Mouse (Mus musculus): ENCODE measurements around the gene Rpl29. TPM values are rescaled to one million over a fixed set of nuclear protein-coding genes. Genes with fewer than 3 reads are reported as not detected.

Gene Rpl29
- total RNA-seq, 2 experiments from 2014 or later = 265 to 274 TPM

DNA sequence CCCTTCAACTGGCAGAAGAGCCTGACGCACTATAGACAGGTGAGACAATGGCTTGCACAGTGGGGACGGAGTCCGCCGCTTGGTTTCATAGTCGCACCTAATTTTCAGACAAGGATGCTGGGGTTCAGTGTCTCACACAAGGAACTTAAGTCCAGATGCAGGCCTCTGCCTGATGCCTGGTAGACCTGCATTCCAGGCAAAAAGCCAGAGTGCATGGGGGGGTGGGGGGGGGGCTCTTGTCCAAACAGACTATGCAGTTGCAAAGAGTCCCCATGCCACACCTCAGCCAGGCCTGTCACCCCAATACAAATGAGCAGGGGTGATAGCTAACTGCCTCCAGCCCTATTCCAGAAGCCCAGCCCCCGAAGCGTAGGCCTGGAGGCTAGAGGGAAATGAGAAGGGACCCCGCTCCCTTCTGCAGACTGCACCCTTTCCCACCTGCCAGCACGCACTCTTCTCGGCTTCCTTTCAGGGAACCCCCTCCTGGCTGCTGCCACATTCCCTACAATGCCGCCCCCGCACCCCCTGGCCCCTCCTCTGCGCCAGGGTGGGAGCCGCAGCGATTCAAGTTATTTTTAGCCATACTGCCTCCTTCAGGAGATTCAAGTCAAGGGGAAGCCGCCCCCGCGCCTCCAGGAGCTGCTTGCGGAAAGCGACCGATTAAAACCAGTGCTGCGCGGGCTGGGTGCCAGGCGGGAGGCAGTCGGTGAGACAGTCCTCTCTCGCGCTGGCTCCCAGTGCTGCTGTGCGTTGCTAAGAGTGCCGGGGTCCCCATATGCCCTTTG lies 11.2 kb upstream of the Rpl29 start:
- DNase-seq = peak; percentile 85

GRCm38 (mm10) chr9:106420608-106421007 lies 8.6 kb upstream of the Rpl29 start:
- no peak for DNase-seq

DNA sequence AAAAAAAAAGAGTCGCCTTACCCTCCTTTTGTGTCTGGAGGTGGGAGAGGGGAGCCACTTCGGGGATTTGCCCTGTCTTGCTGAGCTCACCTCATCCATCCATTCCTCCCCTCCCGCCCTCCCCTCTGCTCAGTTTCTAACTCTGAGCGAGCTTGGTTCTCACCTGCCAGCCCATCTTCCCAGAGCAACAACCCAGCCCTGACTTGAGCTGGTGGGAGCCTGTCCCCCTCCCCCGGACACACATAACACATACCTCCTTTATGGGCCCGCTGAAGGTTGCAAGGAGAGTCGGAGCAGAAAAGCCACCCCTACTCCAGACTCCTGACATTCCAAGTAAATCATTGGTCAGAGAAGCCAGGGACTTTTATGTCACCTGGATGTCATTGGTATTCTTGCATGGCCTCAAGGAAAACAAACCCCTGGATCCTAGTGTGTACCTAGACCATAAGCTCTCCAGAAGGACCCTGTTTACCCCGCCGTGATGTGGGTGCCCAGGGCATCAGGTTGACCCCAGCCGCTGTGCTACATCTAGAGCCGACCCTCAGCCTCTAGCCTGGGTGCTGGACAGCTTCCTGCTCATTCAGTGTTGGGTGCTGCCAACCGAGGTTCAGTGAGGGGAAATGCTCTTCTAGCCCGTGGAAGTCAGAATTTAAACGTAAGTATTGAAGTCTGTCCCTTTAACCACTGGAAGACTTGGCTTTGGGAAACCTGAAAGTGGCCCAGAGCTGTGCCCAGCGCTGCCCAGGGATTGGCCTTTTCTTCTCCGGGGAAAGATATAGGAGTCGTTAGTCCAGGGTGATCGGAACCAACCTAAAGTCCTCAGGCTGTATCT lies 8.0 kb upstream of the Rpl29 start:
- DNase-seq = no peak

GRCm38 (mm10) chr9:106421865-106422160 lies 7.4 kb upstream of the Rpl29 start:
- DNase-seq = peak; percentile 82 to 84

DNA sequence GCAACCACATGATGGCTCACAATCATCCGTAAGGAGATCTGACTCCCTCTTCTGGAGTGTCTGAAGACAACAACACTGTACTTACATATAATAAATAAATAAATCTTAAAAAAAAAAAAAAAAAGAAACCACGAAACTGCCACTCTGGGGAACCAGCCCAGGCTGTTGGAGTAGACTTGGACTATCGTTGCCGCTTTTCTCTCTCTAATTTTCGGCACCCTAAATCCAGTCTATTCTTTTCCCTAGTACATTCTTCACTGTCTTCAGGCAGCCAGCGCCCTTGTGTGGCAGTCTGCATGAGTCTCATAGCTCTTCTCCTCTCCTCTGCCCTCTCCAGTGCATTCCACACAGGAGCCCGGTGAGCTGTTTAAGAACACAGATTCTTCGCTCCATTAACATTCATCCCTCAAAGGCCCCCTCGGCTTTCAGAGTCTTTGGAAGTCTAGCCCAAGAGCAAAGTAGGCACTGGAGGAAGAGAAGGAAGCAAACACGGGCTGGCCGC lies 484 bp upstream of the Rpl29 start:
- no peak for DNase-seq

DNA sequence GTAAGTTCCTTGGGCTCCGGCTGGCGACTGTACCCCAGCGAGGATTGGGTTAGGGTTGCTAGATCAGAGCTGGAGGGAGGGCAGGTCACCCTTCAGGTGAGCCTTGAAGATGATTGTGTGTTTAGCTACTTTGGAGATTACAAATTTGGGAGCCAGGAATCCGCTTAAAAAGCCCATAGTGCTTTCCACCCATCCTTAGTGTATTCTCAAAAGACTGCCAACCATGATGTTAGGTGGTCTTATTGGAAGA lies 686 bp downstream of the Rpl29 start:
- no peak for DNase-seq

DNA sequence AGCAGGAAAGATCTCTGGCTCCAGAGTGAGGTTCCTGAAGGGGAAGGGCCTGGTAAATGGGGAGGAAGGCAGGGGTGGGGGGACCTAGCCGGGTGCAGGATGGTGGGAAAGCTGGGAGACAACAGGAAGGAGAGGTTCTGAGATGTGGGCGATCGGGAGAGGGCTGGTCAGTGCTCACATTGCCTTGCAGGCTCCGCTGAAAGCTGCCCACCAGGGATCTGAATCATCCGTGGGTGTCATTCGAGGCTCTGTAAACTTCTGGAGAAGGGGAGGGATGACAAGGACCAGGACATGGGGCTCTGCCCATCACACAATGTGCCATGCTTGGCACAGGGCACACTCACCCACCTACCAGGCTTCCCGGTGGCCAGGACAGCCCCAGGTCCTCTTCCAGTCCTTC lies 4.1 kb downstream of the Rpl29 start:
- DNase-seq = no peak

DNA sequence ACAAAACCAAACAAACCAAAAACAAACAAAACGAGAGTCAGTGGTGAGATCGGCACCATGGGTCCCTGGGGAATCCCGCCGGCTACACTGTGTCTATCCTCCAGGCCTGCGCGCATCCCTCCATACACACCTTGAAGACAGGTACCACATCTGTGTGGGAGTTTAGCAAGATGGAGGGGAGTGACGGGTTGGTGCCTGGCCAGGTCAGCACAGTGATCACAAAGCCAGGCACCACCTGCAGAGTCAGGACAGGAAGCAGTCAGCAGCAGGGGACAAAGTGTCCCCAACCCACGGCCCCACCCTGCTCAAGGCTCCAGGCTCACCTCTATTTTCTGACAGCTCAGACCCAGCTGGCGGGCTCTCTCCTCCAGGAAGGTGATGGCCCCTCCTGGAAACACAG lies 7.3 kb downstream of the Rpl29 start:
- DNase-seq = no peak

GRCm38 (mm10) chr9:106442680-106443079 lies 13.4 kb downstream of the Rpl29 start:
- DNase-seq = no peak

DNA sequence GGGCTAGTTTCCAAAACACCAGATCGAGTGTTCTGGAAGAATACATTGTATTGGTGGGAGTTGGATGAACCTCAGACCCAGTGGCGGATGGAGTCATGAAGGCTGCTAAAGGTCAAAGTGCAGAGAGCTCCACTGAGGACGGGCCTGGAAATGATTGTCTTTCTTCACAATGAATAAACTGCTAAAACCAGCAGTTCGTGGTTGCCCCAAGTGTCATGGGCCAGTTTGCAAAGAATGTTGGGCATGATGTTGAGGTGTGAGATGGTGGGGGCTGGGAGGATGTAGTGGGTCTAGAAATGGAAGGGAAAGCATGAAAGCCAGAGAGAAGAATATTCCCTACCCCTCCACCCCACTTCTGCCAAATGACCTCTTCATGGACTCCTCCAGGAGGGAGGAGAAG lies 15.6 kb downstream of the Rpl29 start:
- no peak for DNase-seq

GRCm38 (mm10) chr9:106447348-106447747 lies 18.1 kb downstream of the Rpl29 start, which contains the start of the genes Abhd14b and Abhd14a:
Gene Abhd14b (plus strand): TSS chr9:106447459.
Gene Abhd14a (minus strand): TSS chr9:106447678.
- peak; percentile 92 to 93 for DNase-seq

DNA sequence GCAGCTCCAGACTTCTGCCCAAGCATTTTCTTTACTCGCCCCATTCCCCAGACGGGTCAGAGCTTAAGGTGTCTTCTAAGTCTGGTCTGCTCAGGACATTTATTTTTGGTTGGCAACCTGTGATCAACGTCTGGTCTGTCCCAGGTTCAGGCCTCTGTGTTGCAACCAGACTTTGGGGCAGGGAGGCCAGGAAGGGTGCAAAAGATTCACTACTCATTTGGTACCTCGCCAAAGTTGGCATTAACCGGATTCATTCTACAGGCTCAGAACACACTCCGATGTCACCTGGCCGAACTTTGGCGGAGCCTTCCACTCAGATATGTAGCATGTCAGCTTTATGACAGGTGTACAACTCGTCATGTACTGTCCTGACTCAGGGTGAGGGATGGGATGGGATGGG lies 18.7 kb downstream of the Rpl29 start:
- no peak for DNase-seq

DNA sequence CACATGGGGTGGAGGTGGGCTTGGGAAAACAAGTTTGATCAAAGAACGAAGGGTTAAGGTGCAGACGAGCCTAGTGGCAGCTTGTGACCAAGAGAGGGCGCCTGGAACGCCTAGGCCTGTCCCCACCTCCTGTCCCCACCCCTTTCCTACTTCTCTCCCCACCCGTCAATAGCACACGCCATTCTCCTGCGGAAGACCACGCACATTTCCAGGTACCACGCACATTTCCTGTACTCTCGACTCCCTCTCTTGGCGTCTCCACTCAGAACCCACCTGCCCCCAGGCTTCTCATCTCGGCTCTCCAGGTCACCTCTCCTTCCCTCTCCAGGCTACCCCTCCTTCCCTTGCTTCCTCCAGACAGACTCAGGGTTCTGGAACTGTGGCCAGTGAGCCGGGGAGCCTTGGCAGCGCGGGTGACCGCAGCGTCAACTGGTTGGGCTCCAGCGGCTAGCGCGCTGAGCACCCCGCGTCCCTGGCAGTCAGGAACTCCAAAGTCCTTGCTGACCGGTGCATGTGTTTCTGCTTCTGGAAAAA lies 19.3 kb downstream of the Rpl29 start:
- peak; percentile 72 to 75 for DNase-seq

- no peak for DNase-seq
Measured at GRCm38 (mm10) chr9:106449947-106450346, 20.7 kb downstream of the Rpl29 start.

GRCm38 (mm10) chr9:106450661-106451060 lies 21.4 kb downstream of the Rpl29 start:
- no peak for DNase-seq

DNA sequence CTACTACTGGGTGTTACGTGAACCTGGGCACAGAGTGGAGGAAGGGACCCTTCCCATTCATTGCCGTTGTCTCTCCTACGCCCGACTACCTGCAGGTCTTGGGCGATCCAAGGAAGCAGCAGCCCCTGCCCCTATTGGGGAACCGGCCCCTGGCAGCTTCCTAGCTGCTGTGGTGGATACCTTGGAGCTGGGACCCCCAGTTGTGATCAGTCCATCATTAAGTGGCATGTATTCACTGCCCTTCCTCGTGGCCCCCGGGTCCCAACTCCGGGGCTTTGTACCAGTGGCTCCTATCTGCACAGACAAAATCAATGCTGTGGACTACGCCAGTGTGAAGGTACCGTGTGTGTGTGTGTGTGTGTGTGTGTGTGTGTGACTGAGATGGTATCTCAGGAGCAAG lies 22.0 kb downstream of the Rpl29 start:
- no peak for DNase-seq

GRCm38 (mm10) chr9:106451899-106452298 lies 22.6 kb downstream of the Rpl29 start:
- no peak for DNase-seq

DNA sequence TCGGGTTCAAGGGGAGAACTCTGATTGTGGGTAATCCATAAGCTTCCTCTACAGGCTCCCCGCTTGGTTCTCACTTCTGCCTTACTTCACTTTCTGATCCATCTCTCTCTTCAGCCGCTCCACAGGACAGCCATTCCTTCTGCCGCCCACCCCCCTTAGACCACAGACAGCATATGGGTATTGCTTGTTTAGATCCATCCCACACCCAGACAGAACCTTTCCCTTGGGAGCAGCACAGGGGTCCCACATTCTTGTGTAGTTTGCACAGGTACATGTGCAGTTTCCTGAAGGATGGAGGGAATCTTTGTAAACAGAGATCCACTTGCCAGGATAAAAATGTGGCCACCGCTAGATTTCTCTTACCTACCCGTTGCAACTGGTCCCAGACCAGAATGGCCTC lies 23.1 kb downstream of the Rpl29 start:
- DNase-seq = no peak

- no peak for DNase-seq
Measured at GRCm38 (mm10) chr9:106452821-106453220, 23.6 kb downstream of the Rpl29 start.

- peak; percentile 53 to 60 for DNase-seq
Measured at GRCm38 (mm10) chr9:106453271-106454070, 24.2 kb downstream of the Rpl29 start, which contains the start of gene Pcbp4. Gene Pcbp4 (plus strand): TSS chr9:106453291.

DNA sequence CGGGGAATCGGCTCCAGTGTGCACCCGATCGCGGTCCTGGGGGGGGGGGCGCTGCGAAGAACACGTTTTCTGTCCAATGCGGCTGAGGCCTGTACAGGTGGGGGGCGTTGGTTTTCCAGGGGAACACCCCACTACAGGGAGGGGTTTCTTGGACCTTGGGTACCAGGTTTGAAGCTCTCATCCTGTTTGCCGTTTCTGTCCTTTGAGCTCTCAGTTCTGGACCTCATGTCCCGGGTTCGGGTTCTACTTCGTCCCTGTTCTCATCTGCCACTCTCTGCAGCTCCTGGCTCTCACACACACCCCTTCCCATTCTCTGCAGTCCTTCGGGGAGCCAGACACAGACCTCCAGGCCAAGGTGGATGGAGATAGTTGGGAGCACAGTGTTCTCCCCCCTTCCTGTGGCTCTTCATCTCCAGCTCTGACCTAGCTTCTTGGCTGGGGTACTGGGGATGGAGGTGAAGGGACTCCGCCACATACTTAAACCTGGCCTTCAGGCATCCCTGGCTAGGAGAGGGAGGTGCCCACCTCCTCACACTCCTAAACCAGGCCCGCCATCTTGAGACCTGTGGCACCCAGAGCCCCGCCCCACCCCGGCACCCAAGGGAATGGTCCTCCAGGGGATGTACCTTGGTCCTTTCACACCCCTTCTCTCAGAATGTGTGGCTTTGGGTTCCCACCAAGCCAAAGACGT lies 25.0 kb downstream of the Rpl29 start:
- no peak for DNase-seq
